Mouse (Mus musculus) bone marrow, adult 2 months (tissue): ENCODE measurements around the gene Sh3rf3.

Experiments used
- CTCF ChIP-seq: fragments of 200-500 bp; IDR thresholded peaks from 2 replicates; pipeline ENCODE4 v1.5.1; 2011; ENCODE audit warnings: low read length, control low read depth; ENCODE audit not compliant: control insufficient read depth, insufficient read depth
- POLR2A ChIP-seq: fragments of 200-500 bp; IDR thresholded peaks from 2 replicates; pipeline ENCODE4 v1.6.1; 2011; ENCODE audit warnings: low read depth, mild to moderate bottlenecking, control low read depth, low read length, borderline replicate concordance; ENCODE audit not compliant: control insufficient read depth

DNA sequence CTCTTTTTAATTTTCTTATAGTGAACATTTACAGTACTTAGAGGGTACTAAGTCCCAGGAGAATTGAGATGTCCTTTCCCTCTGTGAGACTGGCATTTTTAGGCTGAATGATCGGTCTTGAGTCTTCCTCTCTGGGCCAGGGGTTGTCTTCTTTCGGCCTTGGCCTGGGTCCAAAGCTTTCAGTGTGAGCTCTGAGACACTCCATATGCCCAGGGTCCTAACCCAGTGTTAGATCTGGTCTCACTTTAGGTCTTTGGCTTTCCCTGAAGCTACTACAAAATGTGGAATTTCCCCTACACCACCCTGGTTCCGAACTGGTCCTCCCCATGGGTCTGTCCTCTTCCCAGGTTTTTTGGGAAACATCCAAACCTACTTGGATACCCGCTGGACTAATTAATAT, 155.1 kb downstream of the Sh3rf3 start:
- no peak for TF ChIP-seq CTCF
- no peak for TF ChIP-seq POLR2A
